Mouse (Mus musculus) ZHBTc4 (cell line): ENCODE measurements around the gene Rasgrf1.
"Not testable (repeated sequence)": the region's sequence is repeated elsewhere in the genome, so short reads cannot be mapped to it uniquely, and the experiment has no call there.

Source experiments
- DNase-seq: peaks from one replicate; pipeline ENCODE4 v3.0.0-alpha.2; 2011; ENCODE audit warnings: low read depth, low spot score

Gene Rasgrf1

DNA sequence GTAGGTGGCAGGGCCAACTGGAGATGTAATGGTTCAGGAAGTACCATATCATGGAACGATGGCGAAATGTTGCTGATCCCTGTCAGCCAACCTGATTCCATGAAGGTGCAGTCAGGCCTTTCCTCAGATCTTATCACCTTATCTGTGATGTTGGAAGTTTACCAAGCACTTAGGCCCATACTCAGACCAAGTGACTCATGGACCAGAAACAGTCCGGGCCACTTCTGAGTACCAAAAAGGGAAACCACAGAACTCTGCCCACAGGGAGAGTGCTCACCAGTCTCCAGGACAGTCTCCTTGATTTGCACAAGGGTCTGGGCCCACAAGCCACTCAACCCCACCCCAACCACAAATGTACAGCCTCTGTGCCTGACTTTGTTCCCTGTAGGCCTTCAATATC is 126.1 kb downstream of the Rasgrf1 start:
- no peak for DNase-seq

DNA sequence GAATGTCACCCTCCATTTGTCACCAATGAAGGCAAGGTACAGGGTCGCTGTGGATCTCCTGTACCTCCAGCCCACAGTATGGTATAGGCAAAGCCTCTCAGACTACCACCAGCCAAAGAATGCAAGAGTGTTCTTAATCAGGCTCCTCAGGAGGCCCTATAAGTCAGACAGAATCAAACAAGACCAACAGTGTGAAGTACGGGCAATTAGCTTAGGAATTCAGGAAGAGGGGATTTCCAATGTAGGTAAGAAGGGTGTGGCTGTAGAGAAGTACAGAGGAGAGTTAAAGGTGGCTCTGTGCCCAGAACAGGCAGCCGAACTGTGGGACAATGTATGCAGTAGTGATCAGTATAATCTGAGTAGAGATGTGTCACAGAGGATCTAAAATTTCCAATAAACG is 126.6 kb downstream of the Rasgrf1 start:
- DNase-seq, result no peak

- no peak for DNase-seq
Observed at GRCm38 (mm10) chr9:90038535-90038934, 128.8 kb downstream of the Rasgrf1 start.

DNA sequence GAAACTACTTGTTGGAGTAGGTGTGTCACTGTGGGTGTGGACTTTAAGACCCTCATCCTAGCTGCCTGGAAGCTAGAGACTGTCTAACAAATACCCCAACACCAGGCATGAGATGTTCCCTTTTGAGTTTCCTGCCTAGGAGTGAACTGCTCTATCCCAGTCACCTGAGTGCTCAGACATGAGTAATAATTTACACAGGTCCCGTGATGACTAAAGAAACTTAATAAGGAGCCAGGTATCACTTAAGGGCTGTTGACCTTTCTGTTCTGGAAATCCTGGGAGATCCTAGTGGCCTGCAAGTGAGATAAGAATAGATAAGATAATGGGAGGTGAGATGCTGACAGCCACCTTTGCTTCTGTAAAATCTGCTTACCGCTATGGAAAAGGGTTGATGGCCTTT is 131.2 kb downstream of the Rasgrf1 start:
- DNase-seq, result no peak

GRCm38 (mm10) chr9:90041556-90041955 is 131.8 kb downstream of the Rasgrf1 start:
- no peak for DNase-seq

DNA sequence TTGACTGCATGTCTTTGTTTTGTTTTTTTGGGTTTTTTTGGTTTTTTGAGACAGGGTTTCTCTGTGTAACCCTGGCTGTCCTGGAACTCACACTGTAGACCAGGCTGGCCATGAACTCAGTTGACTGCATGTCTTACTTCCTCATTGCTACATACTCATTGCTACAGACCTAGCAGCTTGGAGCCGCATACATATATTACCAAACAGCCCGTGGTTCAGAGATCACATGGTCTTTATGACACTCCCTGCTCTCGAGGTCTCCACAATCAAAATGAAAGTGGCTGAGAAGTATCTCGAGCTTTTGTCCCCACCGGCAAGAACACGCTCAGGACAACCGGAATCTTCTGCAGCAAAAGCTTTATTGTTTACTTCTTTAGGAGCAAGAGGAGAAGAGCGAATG is 133.2 kb downstream of the Rasgrf1 start:
- not testable (repeated sequence) for DNase-seq

GRCm38 (mm10) chr9:90045191-90045590 is 135.5 kb downstream of the Rasgrf1 start:
- DNase-seq, result no peak

DNA sequence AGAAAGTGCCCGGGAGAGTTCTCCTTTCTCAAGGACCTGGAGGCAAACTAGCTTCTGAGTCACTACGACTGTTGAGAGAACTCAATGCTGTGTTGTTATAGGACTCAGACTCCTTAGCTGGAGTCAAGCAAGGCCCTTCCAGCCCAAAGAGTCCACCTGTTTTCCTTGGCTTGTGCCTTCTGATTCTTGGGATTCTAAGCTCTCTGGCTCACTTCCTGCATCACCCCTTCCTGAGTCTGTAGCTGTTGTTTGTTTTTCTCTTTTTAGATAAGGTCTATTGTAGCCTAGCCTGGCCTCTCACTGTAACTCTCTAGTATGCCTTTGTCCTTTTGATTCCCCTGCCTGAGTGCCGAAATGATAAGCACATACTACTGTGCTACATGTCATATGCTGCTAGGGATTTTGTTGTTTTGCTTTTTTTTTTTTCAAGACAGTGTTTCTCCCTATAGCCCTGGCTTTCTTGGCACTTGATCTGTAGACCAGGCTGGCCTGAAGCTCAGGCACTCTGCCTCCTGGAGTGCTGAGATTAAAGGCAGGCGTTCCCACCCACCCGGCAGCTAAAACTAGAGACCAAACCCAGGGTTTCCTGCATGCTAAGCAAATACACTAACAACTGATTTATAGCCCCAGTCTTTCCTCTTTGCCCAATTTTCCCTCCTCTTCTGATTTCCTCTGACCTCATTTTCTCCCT is 138.4 kb downstream of the Rasgrf1 start:
- DNase-seq, result no peak

- no peak for DNase-seq
Observed at GRCm38 (mm10) chr9:90053852-90054251, 144.1 kb downstream of the Rasgrf1 start, which contains the start of gene Ctsh. Gene Ctsh, plus strand, starts transcription at chr9:90054152.

DNA sequence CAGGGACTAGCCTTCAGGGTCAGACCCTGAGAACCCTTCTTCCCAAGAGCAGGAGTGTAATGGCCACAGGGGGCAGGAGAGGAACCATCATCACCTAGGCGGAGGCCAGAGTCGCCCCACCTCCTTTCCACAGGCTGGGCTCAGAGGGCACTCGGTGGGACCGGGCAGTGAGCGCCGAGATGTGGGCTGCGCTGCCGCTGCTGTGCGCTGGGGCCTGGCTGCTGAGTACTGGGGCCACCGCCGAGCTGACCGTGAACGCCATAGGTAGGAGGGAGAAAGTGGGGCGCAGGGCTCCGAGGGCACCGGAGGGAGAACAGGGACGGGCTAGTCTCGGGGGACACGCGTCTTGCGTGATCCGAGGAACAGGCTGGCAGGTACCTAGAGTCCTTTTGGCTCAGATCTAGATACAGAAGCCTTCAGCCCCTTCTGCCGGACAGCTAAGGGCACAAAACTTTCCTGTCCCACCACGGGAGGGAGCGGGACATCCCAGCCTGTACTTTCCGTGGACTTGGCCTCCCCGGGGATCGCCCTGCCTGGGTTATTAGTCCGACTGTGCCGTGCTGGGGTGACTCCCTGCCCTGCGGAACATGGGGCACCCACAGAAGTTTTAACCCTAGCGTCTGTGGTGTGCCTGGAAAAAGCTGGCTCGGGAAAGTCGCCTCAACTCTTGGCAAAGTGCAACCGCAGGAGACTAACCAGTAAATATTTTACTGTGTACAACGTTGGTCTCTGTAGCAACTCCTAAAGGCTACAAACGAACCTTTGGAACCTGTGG is 144.8 kb downstream of the Rasgrf1 start:
- DNase-seq, result peak; percentile 64

- DNase-seq, result no peak
Observed at GRCm38 (mm10) chr9:90055409-90055808, 145.7 kb downstream of the Rasgrf1 start.

DNA sequence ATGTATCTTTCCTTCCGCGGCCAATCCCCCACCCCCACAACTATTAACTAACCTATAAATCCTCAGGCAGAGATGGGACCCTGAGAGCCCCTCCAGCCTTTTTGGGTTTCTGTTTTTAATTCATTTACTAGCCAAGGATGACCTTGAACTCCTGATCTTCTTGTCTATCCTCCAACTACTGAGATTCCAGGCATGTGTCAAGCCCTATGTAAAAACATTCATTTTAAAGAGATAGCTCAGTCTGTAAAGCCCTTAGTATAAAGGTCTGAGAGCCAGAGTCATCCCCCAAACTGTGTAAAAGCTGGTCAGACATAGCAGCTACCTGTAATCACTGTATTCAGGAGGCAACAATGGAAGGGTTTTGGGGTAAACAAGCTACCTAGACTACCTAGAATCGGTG is 146.2 kb downstream of the Rasgrf1 start:
- DNase-seq, result no peak

GRCm38 (mm10) chr9:90056716-90057115 is 147.0 kb downstream of the Rasgrf1 start:
- DNase-seq, result no peak

DNA sequence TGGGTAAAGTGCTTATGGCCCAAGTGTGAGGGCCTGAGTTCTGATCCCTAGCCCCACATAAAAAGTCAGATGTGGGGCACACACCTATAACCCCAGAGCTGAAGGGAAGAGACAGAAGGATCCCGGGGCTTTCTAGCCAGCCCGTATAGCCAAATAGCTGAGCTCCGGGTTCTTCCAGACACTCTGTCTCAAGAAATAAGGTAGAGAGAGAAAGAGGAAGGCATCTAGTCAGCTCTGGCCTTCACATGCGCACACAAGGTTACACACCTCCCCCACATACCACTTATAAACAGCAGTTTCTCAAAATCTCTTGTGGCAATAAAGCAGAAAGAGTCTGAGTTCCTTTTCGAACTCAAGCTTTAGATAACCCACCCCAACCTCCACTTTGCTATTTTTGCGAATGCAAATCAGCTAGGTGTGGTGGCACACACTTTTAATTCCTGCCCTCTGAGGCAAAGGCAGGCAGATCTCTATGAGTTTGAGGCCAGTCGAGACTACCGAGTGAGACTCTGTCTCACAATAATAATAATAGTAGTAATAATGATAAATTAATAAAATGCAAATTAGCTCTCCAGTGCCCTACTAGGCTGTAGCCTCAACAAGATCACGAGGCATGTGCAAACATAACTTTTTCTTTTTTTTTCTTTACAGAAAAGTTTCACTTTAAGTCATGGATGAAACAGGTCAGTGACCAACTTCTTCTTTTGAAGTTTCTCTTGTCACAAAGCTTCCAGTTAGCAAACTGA is 150.3 kb downstream of the Rasgrf1 start:
- DNase-seq, result no peak

DNA sequence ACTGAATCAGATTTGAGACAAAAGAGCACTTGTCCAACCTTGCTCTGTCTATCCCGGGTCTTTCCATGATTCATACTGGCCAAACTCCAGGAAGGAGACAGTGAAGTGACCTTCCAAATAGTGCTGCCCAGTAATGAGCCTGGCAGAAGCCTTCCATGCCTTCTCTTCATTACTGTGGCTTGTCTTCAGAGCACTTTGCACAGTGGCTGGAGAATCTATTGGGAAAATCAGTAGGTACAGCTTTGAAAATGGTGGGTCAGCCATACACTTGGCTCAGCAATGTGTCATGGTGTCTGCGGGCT is 150.8 kb downstream of the Rasgrf1 start:
- DNase-seq, result no peak

GRCm38 (mm10) chr9:90060932-90061331 is 151.2 kb downstream of the Rasgrf1 start:
- not testable (repeated sequence) for DNase-seq

DNA sequence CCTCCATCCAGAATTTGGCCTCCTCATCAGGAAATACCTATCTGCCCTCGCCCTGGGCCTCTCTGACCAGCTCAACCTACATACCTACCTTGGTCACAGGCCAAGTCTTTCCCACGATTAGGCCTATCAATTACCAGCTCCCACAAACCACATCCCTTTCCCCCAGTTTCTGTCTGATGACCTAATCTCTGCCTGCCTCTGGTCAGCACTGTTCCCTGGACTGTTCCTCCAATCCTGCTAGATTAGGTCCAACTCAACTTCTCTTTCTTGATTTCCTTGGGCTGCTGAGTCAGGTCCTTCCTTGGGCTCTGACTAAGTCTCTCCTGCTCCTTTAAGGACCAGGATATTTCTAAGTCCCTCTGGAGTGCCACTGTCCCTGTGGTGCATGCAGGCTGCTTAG is 157.6 kb downstream of the Rasgrf1 start:
- no peak for DNase-seq

DNA sequence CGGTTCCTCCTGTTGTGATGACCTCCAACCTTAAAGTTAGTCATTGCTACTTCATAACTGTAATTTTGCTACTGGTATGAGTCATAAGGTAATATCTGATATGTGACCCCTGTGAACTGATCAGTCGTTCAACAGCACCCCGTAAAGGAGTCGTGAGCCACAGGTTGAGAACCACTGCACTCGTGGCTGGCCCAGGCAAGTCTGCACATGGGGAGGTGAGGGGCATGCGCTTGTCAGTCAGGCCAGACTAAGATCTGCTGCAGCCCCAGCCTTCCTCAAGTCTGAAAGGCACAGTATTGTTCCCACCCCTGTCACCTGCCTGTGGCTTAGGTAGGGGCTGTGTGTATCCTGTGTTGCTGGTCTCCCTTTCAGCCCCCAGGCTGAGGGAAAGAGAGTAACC is 159.1 kb downstream of the Rasgrf1 start:
- no peak for DNase-seq

DNA sequence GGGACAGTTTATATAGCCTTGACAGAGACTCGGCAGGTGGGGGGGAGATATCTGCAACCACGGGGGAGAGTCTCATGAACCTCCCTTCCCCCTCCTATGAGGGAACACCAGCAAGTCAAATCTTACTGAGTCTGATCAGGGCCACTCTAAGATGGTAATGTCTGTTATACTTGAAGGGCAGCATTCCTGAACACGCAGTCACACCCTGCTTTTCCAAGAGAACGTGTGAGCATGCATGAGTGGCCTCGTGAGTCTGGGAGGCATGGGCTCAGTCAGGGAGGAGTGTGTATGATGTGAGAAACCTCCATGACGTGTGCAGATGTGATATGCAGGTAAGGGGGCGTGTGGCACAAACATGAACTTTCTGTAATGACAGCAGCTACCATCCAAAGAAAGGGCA is 159.8 kb downstream of the Rasgrf1 start:
- DNase-seq, result no peak

DNA sequence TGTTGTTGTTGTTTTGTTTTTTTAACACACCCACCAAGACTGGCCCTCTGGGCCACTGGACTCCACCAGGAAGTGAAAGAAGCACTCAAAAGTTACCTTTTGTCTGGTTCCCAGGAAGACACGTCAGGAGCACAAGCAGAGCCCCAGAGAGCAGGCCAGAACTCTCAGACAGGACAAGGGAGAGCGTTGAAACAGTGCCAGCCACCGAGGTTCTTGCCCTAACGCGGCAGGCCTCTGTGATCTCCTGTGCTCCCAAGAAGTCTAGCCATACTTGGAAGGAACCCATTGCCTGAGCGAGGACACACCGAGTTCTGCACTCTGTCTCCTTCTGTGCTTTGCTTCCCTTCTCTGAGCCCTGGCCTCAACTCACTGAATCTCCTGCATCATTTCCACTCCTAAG is 160.5 kb downstream of the Rasgrf1 start:
- DNase-seq, result no peak

- no peak for DNase-seq
Observed at GRCm38 (mm10) chr9:90075336-90075735, 165.6 kb downstream of the Rasgrf1 start.

DNA sequence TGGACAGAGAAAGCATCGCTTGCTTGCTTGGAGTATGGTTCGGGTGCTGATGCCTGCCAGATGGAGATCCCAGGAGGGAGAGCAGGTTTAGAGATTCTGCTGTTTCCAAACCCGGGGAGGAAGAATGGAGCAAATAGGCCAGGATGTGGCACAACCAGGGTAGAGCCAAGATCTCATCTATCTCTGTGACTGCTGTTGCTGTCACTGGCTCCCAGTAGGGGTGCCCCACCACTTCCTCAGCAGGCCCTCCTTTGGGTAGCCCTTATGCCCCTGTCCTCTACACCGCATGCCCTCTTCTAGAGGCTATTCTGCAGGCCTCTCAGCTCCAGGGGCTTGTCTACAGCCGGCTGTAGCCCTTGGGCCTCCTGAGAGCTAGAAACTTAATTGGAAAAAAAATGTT is 166.4 kb downstream of the Rasgrf1 start:
- DNase-seq, result no peak
